In genomic region chr5:105239483-105240047, GRCm38 (mm10) we compare ENCODE assay signal across 9 mouse cellular contexts. TPM values are rescaled to one million over a fixed set of nuclear protein-coding genes. Genes with fewer than 3 reads are reported as not detected.
A peak's percentile ranks its signal among the peaks of the same experiment; 100 is the strongest.
DNase-seq lines count a peak whose midpoint lies in the region; ATAC-seq lines count a peak whose summit lies in the region.
"Not testable (repeated sequence)": the region's sequence is repeated elsewhere in the genome, so short reads cannot be mapped to it uniquely, and the experiment has no call there.
"Had no signal": no experiment of that assay in that cellular context is flagged by ENCODE, and none has a peak within 500 bp of the region (broad histone marks: within the 10 kb centered on the region; RNA-seq: fewer than 3 reads in every experiment).

Gene Gbp10, minus strand, starts transcription at chr5:105239533.

- H3K4me3 ChIP-seq in kidney, embryonic 16.5 days (ENCODE audit: low read length); liver, embryonic 16.5 days (ENCODE audit: low read depth, low read length); stomach, embryonic 16.5 days (replicated peaks; ENCODE audit: low read length): not testable (repeated sequence)

- H3K27ac ChIP-seq in kidney, embryonic 16.5 days (ENCODE audit: low read length); liver, embryonic 16.5 days (ENCODE audit: low read length); stomach, embryonic 16.5 days (ENCODE audit: low read length): not testable (repeated sequence)

- H3K36me3 ChIP-seq in kidney, embryonic 16.5 days (ENCODE audit: insufficient read depth, low read length); liver, embryonic 16.5 days (ENCODE audit: control insufficient read depth, insufficient read depth); stomach, embryonic 16.5 days (ENCODE audit: control insufficient read depth, insufficient read depth, low read length): not testable (repeated sequence)

- not testable (repeated sequence) for H3K4me2 ChIP-seq in kidney, embryonic 16.5 days (replicated peaks; ENCODE audit: low read depth, low read length); liver, embryonic 16.5 days (ENCODE audit: low read depth, low read length); stomach, embryonic 16.5 days (ENCODE audit: low read depth, low read length)

- not testable (repeated sequence) for H3K27me3 ChIP-seq in kidney, embryonic 16.5 days (ENCODE audit: insufficient read depth, low read length); liver, embryonic 16.5 days (ENCODE audit: control insufficient read depth, insufficient read depth, low read depth, low read length); stomach, embryonic 16.5 days (ENCODE audit: control insufficient read depth, insufficient read depth, low read length)

- ATAC-seq in hematopoietic stem cell, adult 5-6 weeks (replicated peaks in 1 of 2; ENCODE audit: insufficient read depth in 1 of 2, low FRiP score in 2 of 2, low TSS enrichment in 1 of 2, low read depth in 1 of 2, poor library complexity in 2 of 2, severe bottlenecking in 2 of 2), result peak; percentile 43 to 58
- peak; percentile 54; the same call in 1 of the 2 replicates for ATAC-seq in kidney, embryonic 16.5 days (ENCODE audit: low FRiP score, low TSS enrichment)
- ATAC-seq in liver, embryonic 16.5 days (ENCODE audit: low read depth), result peak; percentile 70
- peak; percentile 40; the same call in 1 of the 2 replicates for ATAC-seq in megakaryocyte, adult 5-6 weeks (ENCODE audit: poor library complexity, severe bottlenecking)
- 0 out of 2 replicates have a peak, but pooled peaks have one; percentile 33 for ATAC-seq in stomach, embryonic 16.5 days (ENCODE audit: insufficient read depth, low FRiP score)

- DNase-seq in CD8-positive naive resting alpha-beta T cell, adult 2 months (ENCODE audit: low read depth in 2 of 2, low spot score in 2 of 2), result peak; percentile 8 to 14
- DNase-seq in brain, adult 2 months (ENCODE audit: low read depth, low spot score), result peak; percentile 10
- peak; percentile 7 for DNase-seq in gastrocnemius, postnatal 25 days

- H3K4me1 ChIP-seq in kidney, embryonic 16.5 days (ENCODE audit: insufficient read depth, low read length); liver, embryonic 16.5 days (ENCODE audit: control insufficient read depth, low read depth, low read length); stomach, embryonic 16.5 days (ENCODE audit: control insufficient read depth, insufficient read depth, low read length): not testable (repeated sequence)

- H3K9me3 ChIP-seq in kidney, embryonic 16.5 days (ENCODE audit: low read length); liver, embryonic 16.5 days (replicated peaks; ENCODE audit: control insufficient read depth, low read length); stomach, embryonic 16.5 days (replicated peaks; ENCODE audit: control insufficient read depth, low read length): not testable (repeated sequence)

- H3K9ac ChIP-seq in kidney, embryonic 16.5 days (replicated peaks; ENCODE audit: low read length); liver, embryonic 16.5 days (ENCODE audit: low read depth, low read length); stomach, embryonic 16.5 days (ENCODE audit: low read length): not testable (repeated sequence)

RNA-seq across cellular contexts. Expression of gene Gbp10, which starts in this region (rescaled TPM):
- 1 to 10 TPM in 1 of 2 experiments, under 1 TPM in 1; 0.27 to 1.3 TPM for total RNA-seq in gastrocnemius, postnatal 25 days (2021)
- total RNA-seq in hematopoietic stem cell, adult 5-6 weeks (2017), result 0.69 and 0.88 TPM in 2 replicates
- polyA plus RNA-seq in kidney, embryonic 16.5 days (2015; fragmentation: Nextera tagmentation; extraction: Ambion mirVana), result not detected in 2 replicates
- 0.35 and 0.44 TPM in 2 replicates for polyA plus RNA-seq in liver, embryonic 16.5 days (2015; fragmentation: Nextera tagmentation; extraction: Ambion mirVana)
- total RNA-seq in megakaryocyte, adult 5-6 weeks (2015), result not detected in 2 replicates
- not detected in 2 replicates for total RNA-seq in megakaryocyte, adult 5-6 weeks (2017)
- 0.43 and 0.45 TPM in 2 replicates for polyA plus RNA-seq in stomach, embryonic 16.5 days (2015; fragmentation: Nextera tagmentation; extraction: Ambion mirVana)
- total RNA-seq: monocyte, adult 5-6 weeks had no signal

Comparison
In these comparisons a context has a peak if more than half of its experiments do, and no peak if none do; other contexts are left out.
1. Peak in ATAC-seq in hematopoietic stem cell, adult 5-6 weeks; RNA of the gene not detected or under 1 TPM.
2. Peak in ATAC-seq in kidney, embryonic 16.5 days; RNA of the gene not detected or under 1 TPM.
3. Peak in ATAC-seq in liver, embryonic 16.5 days; RNA of the gene not detected or under 1 TPM.
4. Peak in ATAC-seq in megakaryocyte, adult 5-6 weeks; RNA of the gene not detected or under 1 TPM.
5. Peak in ATAC-seq in stomach, embryonic 16.5 days; RNA of the gene not detected or under 1 TPM.